Mouse (Mus musculus) E14TG2a.4 (cell line): ENCODE data around the gene H2bfm.

Experiments used
- H3K27me3 ChIP-seq: 2 replicates; pipeline ENCODE4 v1.6.1; 2014; ENCODE audit warnings: low read length, control low read depth; ENCODE audit not compliant: insufficient read depth
- H3K36me3 ChIP-seq: 2 replicates; pipeline ENCODE4 v1.6.1; 2014; ENCODE audit warnings: low read length, control low read depth; ENCODE audit not compliant: insufficient read depth
- H3K4me1 ChIP-seq: replicated peaks from 2 replicates; pipeline ENCODE4 v1.6.1; 2014; ENCODE audit warnings: low read depth, low read length, control low read depth
- H3K4me3 ChIP-seq: replicated peaks from 2 replicates; pipeline ENCODE4 v1.5.1; 2014; ENCODE audit warnings: mild to moderate bottlenecking, low read length
- H3K9me3 ChIP-seq: 2 replicates; pipeline ENCODE4 v1.6.1; 2014; ENCODE audit warnings: low read length, control low read depth
- CTCF ChIP-seq: conservative IDR thresholded peaks from 2 replicates; pipeline ENCODE4 v1.5.1; 2014; ENCODE audit warnings: low read length
- NANOG ChIP-seq: IDR thresholded peaks from 2 replicates; pipeline ENCODE4 v1.6.1; 2014; ENCODE audit warnings: borderline replicate concordance, low read length, mixed read lengths
- POU5F1 ChIP-seq: IDR thresholded peaks from 2 replicates; pipeline ENCODE4 v1.6.1; 2014; ENCODE audit warnings: low read length, borderline replicate concordance

The H2bfm gene

GRCm38 (mm10) chrX:136976424-136977084 lies 49.4 kb downstream of the H2bfm start, which contains the start of the genes Tmsb15l and Tmsb15b1:
TSS of gene Tmsb15l (minus strand) at chrX:136976869.
TSS of gene Tmsb15b1 (minus strand) at chrX:136976874.
- peak within 1 kb of the TSS; percentile 75 for H3K4me3 ChIP-seq
- no peaks in the 10 kb centered on the region for H3K36me3 ChIP-seq
- H3K4me1 ChIP-seq: no peaks in the 10 kb centered on the region
- TF ChIP-seq CTCF: no peak
- TF ChIP-seq NANOG: no peak
- no peak for TF ChIP-seq POU5F1
- no peaks in the 10 kb centered on the region for H3K27me3 ChIP-seq
- H3K9me3 ChIP-seq: no peaks in the 10 kb centered on the region
